Mouse (Mus musculus): Measurements from ENCODE around the gene Phf12.

- peak; percentile 17 for TF ChIP-seq CTCF (IDR thresholded peaks at IDR 0.05; ENCODE audit: control insufficient read depth, insufficient read depth, insufficient read length)
- TF ChIP-seq USF1 (IDR thresholded peaks at IDR 0.05; ENCODE audit: low read depth): no peak
- no peak for TF ChIP-seq FOSL1 (IDR thresholded peaks at IDR 0.05; ENCODE audit: insufficient read depth, low read length, poor library complexity, severe bottlenecking)
- no peak for TF ChIP-seq MAX (IDR thresholded peaks at IDR 0.05)
- TF ChIP-seq CEBPB (IDR thresholded peaks at IDR 0.05; ENCODE audit: low read depth): no peak
Measured at GRCm38 (mm10) chr11:78037831-78038752, 55.5 kb downstream of the Phf12 start, which contains the start of gene Flot2.
